Mouse (Mus musculus) NIH3T3 (cell line): ENCODE results near the gene Cmtm4.

Source experiments
- DNase-seq: peaks from one replicate; pipeline ENCODE4 v3.0.0-alpha.2; 2012; ENCODE audit warnings: low read depth

Gene Cmtm4

GRCm38 (mm10) chr8:104395703-104396357, at the start of gene Cmtm4:
TSS of gene Cmtm4 (minus strand) at chr8:104395807.
- peak; percentile 82 for DNase-seq

GRCm38 (mm10) chr8:104445248-104445647, 49.6 kb upstream of the Cmtm4 start:
- DNase-seq = no peak

- no peak for DNase-seq
Observed at GRCm38 (mm10) chr8:104443125-104443679, 47.6 kb upstream of the Cmtm4 start.

- peak; percentile 96 for DNase-seq
Observed at GRCm38 (mm10) chr8:104442299-104443124, 46.9 kb upstream of the Cmtm4 start, which contains the start of gene Dync1li2. TSS of gene Dync1li2 (minus strand) at chr8:104443047.

- no peak for DNase-seq
Observed at GRCm38 (mm10) chr8:104441613-104442012, 46.0 kb upstream of the Cmtm4 start.

GRCm38 (mm10) chr8:104439461-104439860, 43.9 kb upstream of the Cmtm4 start:
- no peak for DNase-seq

GRCm38 (mm10) chr8:104437494-104438135, 42.0 kb upstream of the Cmtm4 start:
- no peak for DNase-seq

- DNase-seq = no peak
Observed at GRCm38 (mm10) chr8:104436591-104436990, 41.0 kb upstream of the Cmtm4 start.

- peak; percentile 97 for DNase-seq
Observed at GRCm38 (mm10) chr8:104436038-104436437, 40.4 kb upstream of the Cmtm4 start.

GRCm38 (mm10) chr8:104434826-104435354, 39.3 kb upstream of the Cmtm4 start:
- DNase-seq = no peak

GRCm38 (mm10) chr8:104434275-104434674, 38.7 kb upstream of the Cmtm4 start:
- DNase-seq = no peak

- no peak for DNase-seq
Observed at GRCm38 (mm10) chr8:104433191-104433842, 37.7 kb upstream of the Cmtm4 start.

- DNase-seq = no peak
Observed at GRCm38 (mm10) chr8:104432656-104433055, 37.0 kb upstream of the Cmtm4 start.

GRCm38 (mm10) chr8:104430230-104430629, 34.6 kb upstream of the Cmtm4 start:
- no peak for DNase-seq

- no peak for DNase-seq
Observed at GRCm38 (mm10) chr8:104427703-104428102, 32.1 kb upstream of the Cmtm4 start.

- no peak for DNase-seq
Observed at GRCm38 (mm10) chr8:104422313-104422712, 26.7 kb upstream of the Cmtm4 start.

GRCm38 (mm10) chr8:104416022-104416421, 20.4 kb upstream of the Cmtm4 start:
- no peak for DNase-seq

- no peak for DNase-seq
Observed at GRCm38 (mm10) chr8:104414204-104414603, 18.6 kb upstream of the Cmtm4 start.

GRCm38 (mm10) chr8:104413770-104414169, 18.2 kb upstream of the Cmtm4 start:
- DNase-seq = no peak

- DNase-seq = peak; percentile 55
Observed at GRCm38 (mm10) chr8:104412805-104413532, 17.4 kb upstream of the Cmtm4 start.

GRCm38 (mm10) chr8:104411972-104412371, 16.4 kb upstream of the Cmtm4 start:
- no peak for DNase-seq
